Mouse (Mus musculus) hindbrain, embryonic 14.5 days (tissue): ENCODE data around the gene Lbhd1. TPM values are rescaled to one million over a fixed set of nuclear protein-coding genes. Genes with fewer than 3 reads are reported as not detected.

Experiments
- ATAC-seq: fragments of 200-750 bp; cut with Nextera tagmentation; 2 replicates; pipeline ENCODE4 v1.8.0; 2017; ENCODE audit warnings: moderate number of reproducible peaks, mild to moderate bottlenecking, moderate TSS enrichment, moderate library complexity; ENCODE audit not compliant: low FRiP score
- DNase-seq: peaks from one replicate; pipeline ENCODE4 v3.0.0-alpha.2; 2015; ENCODE audit warnings: low spot score
- H3K27ac ChIP-seq: fragments of 300-500 bp; sonication (generic); 2 replicates; pipeline ENCODE4 v1.5.1; 2014; ENCODE audit warnings: mild to moderate bottlenecking, moderate library complexity
- H3K27me3 ChIP-seq: fragments of 300-500 bp; sonication (generic); 2 replicates; pipeline ENCODE4 v1.6.1; 2014; ENCODE audit warnings: mild to moderate bottlenecking, low read length, mixed read lengths; ENCODE audit not compliant: control insufficient read depth, insufficient read depth
- H3K36me3 ChIP-seq: fragments of 300-500 bp; sonication (generic); replicated peaks from 2 replicates; pipeline ENCODE4 v1.6.1; 2014; ENCODE audit not compliant: control insufficient read depth, insufficient read depth
- H3K4me1 ChIP-seq: fragments of 300-500 bp; sonication (generic); replicated peaks from 2 replicates; pipeline ENCODE4 v1.6.1; 2014; ENCODE audit warnings: antibody characterized with exemption, low read length, mixed read lengths; ENCODE audit not compliant: control insufficient read depth, insufficient read depth
- H3K4me2 ChIP-seq: fragments of 300-500 bp; sonication (generic); replicated peaks from 2 replicates; pipeline ENCODE4 v1.6.1; 2014; ENCODE audit warnings: mild to moderate bottlenecking, moderate library complexity
- H3K4me3 ChIP-seq: fragments of 300-500 bp; sonication (generic); replicated peaks from 2 replicates; pipeline ENCODE4 v1.5.1; 2014; ENCODE audit warnings: mild to moderate bottlenecking, low read length
- H3K9ac ChIP-seq: fragments of 300-500 bp; sonication (generic); 2 replicates; pipeline ENCODE4 v1.6.1; 2014
- H3K9me3 ChIP-seq: fragments of 300-500 bp; sonication (generic); 2 replicates; pipeline ENCODE4 v1.6.1; 2016; ENCODE audit warnings: low read length; ENCODE audit not compliant: control insufficient read depth
- WGBS: fragments of 180-500 bp; shearing (Covaris S2); extraction: QIAGEN DNeasy Blood & Tissue Kit; methylation state at CpG from one replicate; pipeline ENCODE4 v1.1.7; 2014; 5-methylcytosine and 5-hydroxymethylcytosine counted together
- polyA plus RNA-seq: library from polyadenylated mRNA; unstranded; fragments of >200 nt; fragmentation: Nextera tagmentation; extraction: Ambion mirVana; gene quantifications from 2 replicates; pipeline ENCODE4 v1.2.1, GENCODE M21; 2014

The Lbhd1 gene
- polyA plus RNA-seq, 1 experiment from 2014 or later = 39.9 TPM

DNA sequence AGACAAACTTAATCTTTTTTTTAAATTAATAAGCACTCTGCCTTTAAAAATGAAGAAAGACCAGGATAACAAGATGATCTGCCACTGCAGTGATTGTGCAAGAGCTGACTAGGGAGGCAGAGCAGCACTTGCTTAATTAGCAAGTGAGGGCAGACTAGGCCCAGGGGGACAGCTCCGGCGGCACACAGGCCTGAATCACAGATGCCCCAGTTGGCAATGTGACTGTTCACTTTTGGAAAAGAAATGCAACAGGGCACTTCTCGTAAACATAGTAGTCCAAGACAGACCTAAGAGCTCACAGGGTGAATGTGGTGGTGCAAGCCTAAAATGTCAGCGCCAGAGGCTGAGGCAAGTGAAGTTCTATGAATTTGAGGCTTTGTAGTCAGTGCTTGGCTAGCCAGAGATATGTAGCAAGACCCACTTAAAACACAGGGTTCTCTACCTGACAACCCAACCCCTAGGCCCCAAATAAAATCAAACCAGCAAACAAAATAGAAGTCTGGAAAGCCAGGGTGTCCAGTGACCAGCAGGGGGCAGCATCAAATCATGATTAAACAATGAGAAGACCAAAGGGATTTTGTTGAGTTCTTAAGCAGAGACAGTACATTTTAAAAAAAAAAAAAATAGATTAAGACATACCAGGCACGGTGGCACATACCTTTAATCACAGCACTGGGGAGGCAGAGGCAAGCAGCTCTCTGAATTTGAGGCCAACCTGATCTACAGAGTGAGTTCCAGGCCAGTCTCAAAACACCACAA, 39.0 kb upstream of the Lbhd1 start:
- H3K36me3 ChIP-seq = peaks cover 65% of the 10 kb centered on the region
- ATAC-seq (no peak), DNase-seq (peak; percentile 85)
- WGBS = 61% methylated on average over 5 of the region's 5 CpGs
- no peaks in the 10 kb centered on the region for H3K9me3 ChIP-seq
- H3K4me1 ChIP-seq = peaks cover 13% of the 10 kb centered on the region
- H3K4me3 ChIP-seq = no peak overlapping the region
- H3K4me2 ChIP-seq = no peak overlapping the region
- no peak overlapping the region for H3K27ac ChIP-seq
- no peak overlapping the region for H3K9ac ChIP-seq
- no peaks in the 10 kb centered on the region for H3K27me3 ChIP-seq

DNA sequence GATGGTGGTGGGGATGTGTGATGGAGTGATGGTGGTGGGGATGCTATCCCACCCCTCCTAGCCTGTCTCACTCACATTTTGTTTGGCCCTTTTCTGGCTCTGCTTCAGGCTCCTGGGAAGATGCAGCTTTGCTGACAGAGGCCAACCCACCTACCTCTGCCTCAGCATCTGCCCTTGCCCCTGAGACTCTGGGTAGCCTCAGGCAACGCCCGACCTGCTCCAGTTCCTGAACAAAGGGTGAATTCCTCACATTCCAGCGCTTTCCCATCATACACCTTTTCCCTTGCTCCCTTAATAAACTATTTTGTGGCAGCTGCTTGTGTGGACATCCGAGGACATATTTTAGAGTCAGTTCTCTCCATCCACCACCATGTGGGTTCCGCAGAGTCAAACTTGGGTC, 35.2 kb upstream of the Lbhd1 start:
- H3K4me3 ChIP-seq = no peak overlapping the region
- H3K36me3 ChIP-seq = peaks cover 52% of the 10 kb centered on the region
- no peaks in the 10 kb centered on the region; the same call in 1 of the 2 replicates for H3K27me3 ChIP-seq
- H3K9ac ChIP-seq = no peak overlapping the region
- no peak for DNase-seq
- no peak overlapping the region for H3K27ac ChIP-seq
- H3K4me2 ChIP-seq = no peak overlapping the region
- no peak for ATAC-seq
- H3K4me1 ChIP-seq = no peaks in the 10 kb centered on the region
- H3K9me3 ChIP-seq = no peaks in the 10 kb centered on the region
- WGBS = 86% methylated on average over 5 of the region's 5 CpGs

DNA sequence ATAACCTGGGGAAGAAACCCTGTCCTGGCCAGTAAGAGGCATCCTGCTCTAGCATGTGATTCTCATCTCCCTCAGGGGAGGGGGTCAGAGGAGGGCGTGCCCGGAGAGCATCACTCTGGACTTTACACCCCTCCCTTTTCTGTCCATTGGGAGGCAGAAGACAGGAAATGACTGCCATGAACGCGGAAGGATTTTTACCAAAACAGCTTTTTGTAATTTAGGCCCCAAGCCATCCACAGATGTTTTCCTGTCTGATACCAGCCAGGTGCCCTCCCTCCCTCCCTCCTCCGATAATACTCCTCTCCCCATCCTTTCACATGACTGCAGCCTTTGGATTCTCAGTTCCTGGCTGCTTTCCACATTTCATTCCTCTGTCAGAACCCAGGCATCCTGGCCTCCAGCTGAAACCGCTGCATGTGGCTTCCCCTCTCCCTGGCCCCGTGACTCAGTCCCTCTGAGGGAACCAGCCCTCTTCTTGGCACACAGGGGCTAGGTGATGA, 33.1 kb upstream of the Lbhd1 start, which contains the start of gene Lrrn4cl:
Gene Lrrn4cl (plus strand): TSS at position 367 of the 500 bp plus-strand sequence.
- Histone ChIP-seq H3K27ac (no peak within 1 kb of the TSS), H3K4me2 (no peak within 1 kb of the TSS; the same call in 1 of the 2 replicates), H3K36me3 (peaks cover 35% of the 10 kb centered on the region), H3K27me3 (no peaks in the 10 kb centered on the region; the same call in 1 of the 2 replicates), H3K9ac (no peak within 1 kb of the TSS), H3K4me1 (no peaks in the 10 kb centered on the region), H3K4me3 (no peak within 1 kb of the TSS), H3K9me3 (no peaks in the 10 kb centered on the region)
- DNase-seq (no peak), ATAC-seq (peak; percentile 34; the same call in 1 of the 2 replicates)
- WGBS = 35% methylated on average over 7 of the region's 7 CpGs

DNA sequence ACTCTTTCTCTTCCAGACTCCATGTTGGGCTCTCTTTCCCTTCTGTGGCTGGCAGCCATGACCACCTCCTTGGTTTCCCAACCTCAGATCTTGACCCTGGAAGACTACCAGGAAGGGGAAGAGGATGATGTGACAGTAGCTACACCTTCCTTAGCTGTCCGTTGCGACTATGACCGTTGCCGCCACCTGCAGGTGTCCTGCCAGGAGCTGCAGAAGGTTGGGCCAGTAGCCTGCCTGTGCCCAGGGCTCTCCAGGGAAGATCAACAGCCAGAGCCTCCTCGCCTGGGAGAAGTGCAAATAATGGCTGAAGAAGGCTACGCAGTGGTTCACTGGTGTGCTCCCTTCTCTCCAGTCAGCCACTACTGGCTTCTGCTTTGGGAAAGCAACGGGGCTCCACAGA, 31.9 kb upstream of the Lbhd1 start:
- Histone ChIP-seq H3K9ac (no peak overlapping the region), H3K27me3 (no peaks in the 10 kb centered on the region; the same call in 1 of the 2 replicates), H3K4me1 (no peaks in the 10 kb centered on the region), H3K27ac (no peak overlapping the region), H3K9me3 (no peaks in the 10 kb centered on the region), H3K4me2 (no peak overlapping the region), H3K4me3 (no peak overlapping the region), H3K36me3 (peaks cover 24% of the 10 kb centered on the region)
- ATAC-seq = no peak
- 51% methylated on average over 7 of the region's 7 CpGs for WGBS
- DNase-seq = no peak

DNA sequence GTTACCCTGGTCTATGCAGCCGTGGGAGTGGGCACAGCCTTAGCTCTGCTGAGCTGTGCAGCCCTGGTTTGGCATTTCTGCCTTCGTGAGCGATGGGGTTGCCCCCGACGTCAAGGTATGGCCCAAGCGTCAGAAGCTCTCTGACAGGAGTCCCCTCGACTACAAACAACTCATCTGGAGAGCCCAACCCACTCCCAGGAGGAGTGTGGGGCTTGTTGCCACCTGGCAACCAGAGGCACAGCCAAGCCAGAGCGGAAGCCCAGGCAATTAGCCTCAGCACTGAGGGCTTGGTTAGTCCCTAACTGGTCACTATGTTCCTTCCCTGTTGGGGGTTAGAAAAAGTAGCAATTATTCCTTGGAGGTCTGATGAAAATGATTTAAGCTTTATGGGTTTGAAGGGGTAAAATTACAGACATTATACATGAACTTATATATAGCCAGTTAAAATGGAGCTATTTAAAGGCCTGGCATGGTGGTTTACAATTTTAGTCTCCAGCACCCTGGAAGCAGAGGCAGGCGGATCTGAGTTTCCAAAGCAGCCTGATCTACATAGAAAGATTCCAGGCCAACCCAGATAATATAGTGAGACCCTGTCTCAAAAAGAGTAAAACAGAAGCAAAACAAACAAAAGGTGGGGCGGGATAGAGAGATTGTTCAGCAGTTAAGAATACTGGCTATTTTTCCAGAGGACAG, 31.1 kb upstream of the Lbhd1 start:
- Histone ChIP-seq H3K9ac (no peak overlapping the region), H3K9me3 (no peaks in the 10 kb centered on the region), H3K4me1 (no peaks in the 10 kb centered on the region), H3K27ac (no peak overlapping the region), H3K4me3 (no peak overlapping the region), H3K27me3 (no peaks in the 10 kb centered on the region; the same call in 1 of the 2 replicates), H3K36me3 (peaks cover 16% of the 10 kb centered on the region), H3K4me2 (no peak overlapping the region)
- DNase-seq = no peak
- WGBS = 63% methylated on average over 10 of the region's 10 CpGs
- no peak for ATAC-seq

DNA sequence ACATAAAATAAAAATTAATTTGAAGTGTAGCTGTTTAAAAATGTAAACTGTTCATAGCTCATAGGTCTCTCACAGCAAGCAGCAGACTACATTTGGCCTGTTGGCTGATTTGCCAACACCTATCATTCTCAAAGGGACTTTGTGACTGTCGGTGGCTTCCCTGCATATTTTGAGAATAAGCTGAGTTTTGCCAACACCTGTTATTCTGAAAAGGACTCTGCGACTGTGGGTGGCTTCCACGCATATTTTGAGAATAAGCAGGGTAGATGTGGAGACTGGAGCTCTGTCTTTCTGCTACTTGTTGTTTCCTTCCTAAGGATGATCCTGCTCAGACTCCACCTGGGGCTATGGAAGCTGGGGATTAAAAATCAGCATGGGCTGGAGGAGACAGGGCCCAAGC, 30.4 kb upstream of the Lbhd1 start:
- Histone ChIP-seq H3K27ac (no peak overlapping the region), H3K36me3 (peaks cover 10% of the 10 kb centered on the region), H3K9ac (no peak overlapping the region), H3K4me3 (no peak overlapping the region), H3K9me3 (no peaks in the 10 kb centered on the region), H3K4me2 (no peak overlapping the region), H3K27me3 (no peaks in the 10 kb centered on the region; the same call in 1 of the 2 replicates), H3K4me1 (no peaks in the 10 kb centered on the region)
- ATAC-seq (no peak), DNase-seq (no peak)
- 80% methylated on average over 3 of the region's 3 CpGs for WGBS

DNA sequence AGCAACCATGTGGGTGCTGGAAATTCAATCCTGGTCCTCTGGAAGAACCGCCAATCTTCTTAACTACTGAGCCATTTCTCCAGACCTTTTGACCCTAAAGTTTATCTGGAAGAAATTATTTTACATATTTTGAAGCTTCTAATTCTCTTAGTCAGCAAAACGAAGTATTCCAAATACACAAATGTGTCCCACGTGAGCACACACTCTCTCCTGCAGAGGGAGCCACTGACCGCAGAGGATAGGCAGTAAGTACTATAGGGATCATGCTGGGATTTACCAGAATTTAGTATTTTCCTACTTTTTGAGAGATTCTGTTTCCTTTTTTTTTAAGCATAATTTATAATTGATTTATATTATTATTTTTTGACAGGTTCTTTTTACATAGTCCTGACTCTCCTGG, 25.8 kb upstream of the Lbhd1 start:
- WGBS = 42% methylated on average over 4 of the region's 4 CpGs
- no peak overlapping the region for H3K27ac ChIP-seq

DNA sequence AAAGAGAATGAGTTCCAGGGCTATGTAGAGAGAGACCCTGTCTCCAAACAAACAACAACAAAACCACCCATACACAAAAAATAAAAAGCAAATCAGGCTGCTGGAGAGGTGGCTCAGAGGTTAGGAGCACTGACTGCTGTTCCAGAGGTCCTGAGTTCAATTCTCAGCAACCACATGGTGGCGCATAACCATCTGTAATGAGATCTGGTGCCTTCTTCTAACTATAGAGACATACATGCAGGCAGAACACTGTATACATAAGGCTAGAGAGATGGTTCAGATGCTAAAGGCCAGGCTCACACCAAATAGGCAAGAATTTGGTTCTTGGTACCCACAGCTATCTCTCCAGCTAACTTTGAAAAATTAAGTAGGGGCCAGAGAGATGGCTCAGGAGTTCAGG, 24.5 kb upstream of the Lbhd1 start:
- DNase-seq (no peak), ATAC-seq (no peak)
- WGBS = 23% methylated on average over 1 of the region's 1 CpGs
- Histone ChIP-seq H3K4me3 (no peak overlapping the region), H3K36me3 (no peaks in the 10 kb centered on the region), H3K9ac (no peak overlapping the region), H3K27ac (no peak overlapping the region), H3K4me1 (no peaks in the 10 kb centered on the region), H3K9me3 (no peaks in the 10 kb centered on the region), H3K4me2 (no peak overlapping the region), H3K27me3 (no peaks in the 10 kb centered on the region)

More for the DNA sequence above, 25.8 kb upstream of the Lbhd1 start:
- Histone ChIP-seq H3K9me3 (no peaks in the 10 kb centered on the region), H3K4me3 (no peak overlapping the region), H3K4me2 (no peak overlapping the region), H3K9ac (no peak overlapping the region), H3K36me3 (no peaks in the 10 kb centered on the region), H3K4me1 (no peaks in the 10 kb centered on the region), H3K27me3 (no peaks in the 10 kb centered on the region)
- DNase-seq (no peak), ATAC-seq (no peak)

DNA sequence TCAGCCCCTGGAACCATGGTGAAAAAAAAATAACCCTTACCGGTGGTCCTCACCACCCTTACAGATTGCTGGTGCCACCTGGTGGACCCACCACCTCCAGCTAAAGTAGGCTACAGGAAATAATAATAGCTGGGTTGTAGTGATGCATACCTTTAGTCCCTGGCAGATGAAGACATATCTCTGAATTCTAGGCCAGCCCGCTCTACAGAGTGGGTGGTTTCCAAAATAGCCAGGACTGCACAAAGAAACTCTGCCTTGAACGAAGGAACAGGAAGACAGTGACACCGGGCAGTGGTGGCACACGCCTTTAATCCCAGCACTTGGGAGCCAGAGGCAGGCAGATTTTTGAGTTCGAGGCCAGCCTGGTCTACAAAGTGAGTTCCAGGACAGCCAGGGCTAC, 19.3 kb upstream of the Lbhd1 start:
- ATAC-seq (no peak), DNase-seq (no peak)
- no peak overlapping the region for H3K27ac ChIP-seq
- H3K9ac ChIP-seq = no peak overlapping the region
- H3K36me3 ChIP-seq = no peaks in the 10 kb centered on the region
- no peak overlapping the region for H3K4me3 ChIP-seq
- no peaks in the 10 kb centered on the region for H3K4me1 ChIP-seq
- no peaks in the 10 kb centered on the region for H3K27me3 ChIP-seq
- WGBS = 80% methylated on average over 6 of the region's 6 CpGs
- no peaks in the 10 kb centered on the region for H3K9me3 ChIP-seq
- H3K4me2 ChIP-seq = no peak overlapping the region
